Mouse (Mus musculus): ENCODE measurements around the gene Lrrc32.

Lrrc32 gene

GRCm38 (mm10) chr7:98489131-98489530 lies at the start of gene Lrrc32:
TSS of gene Lrrc32 (plus strand) at chr7:98489283.
- peak in 1 of 2 experiments; percentile 63 for DNase-seq (ENCODE audit: inconsistent age in 2 of 2, low spot score in 1 of 2)

DNA sequence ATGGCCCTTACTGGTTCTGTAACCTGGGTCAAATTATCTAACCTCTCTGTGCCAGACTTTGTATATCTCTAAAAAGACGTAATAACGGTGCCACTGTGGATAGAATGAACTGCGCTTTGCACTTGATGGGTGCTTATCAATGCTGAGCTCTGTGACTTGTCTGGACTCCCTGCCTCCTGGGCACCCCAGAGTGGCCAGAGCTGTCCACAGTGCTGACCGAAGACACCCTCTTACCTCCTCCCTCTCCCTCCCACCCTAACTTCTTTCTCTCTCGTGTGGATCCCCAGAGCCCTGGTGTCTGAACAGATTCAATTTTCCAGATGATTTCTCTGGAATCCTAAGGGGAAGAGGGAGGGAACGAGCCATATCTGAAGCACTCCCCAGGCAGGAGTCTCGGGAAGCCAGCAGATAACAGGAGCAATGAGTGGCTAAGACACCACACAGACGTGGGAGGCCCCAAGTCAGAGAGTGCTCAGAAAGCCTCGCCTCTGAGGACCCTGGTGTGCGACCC lies 49.1 kb upstream of the Lrrc32 start, which contains the start of gene Gucy2d:
Gene Gucy2d, plus strand, starts transcription at position 461 of the 511 bp plus-strand sequence.
- peak in 1 of 2 experiments; percentile 46 for DNase-seq (ENCODE audit: inconsistent age in 2 of 2, low spot score in 1 of 2)

DNA sequence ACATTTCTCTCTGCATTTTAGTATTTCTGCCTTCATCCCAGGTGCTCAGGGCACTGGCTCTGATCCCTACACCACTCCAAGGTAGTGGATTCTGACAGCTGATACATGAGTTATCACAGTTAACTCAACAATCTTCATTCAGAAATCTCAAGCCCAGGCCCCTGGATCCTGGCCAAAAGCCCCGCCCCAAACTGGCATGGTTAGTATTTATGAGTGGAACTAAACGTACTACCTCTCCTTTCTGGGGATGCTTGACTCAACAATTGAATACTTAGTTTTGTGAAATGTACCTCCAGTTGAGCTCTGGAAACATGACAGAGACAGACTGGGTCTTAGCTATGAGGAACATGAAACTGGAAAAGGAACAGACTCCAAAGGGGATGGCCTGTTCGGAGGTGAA lies 42.2 kb upstream of the Lrrc32 start:
- no peak for DNase-seq (ENCODE audit: inconsistent age in 2 of 2, low spot score in 1 of 2)

GRCm38 (mm10) chr7:98447585-98448308 lies 41.3 kb upstream of the Lrrc32 start:
- DNase-seq (ENCODE audit: inconsistent age in 2 of 2, low spot score in 1 of 2): peak in 1 of 2 experiments; percentile 71

GRCm38 (mm10) chr7:98448309-98448630 lies 40.8 kb upstream of the Lrrc32 start:
- no peak for DNase-seq (ENCODE audit: inconsistent age in 2 of 2, low spot score in 1 of 2)

DNA sequence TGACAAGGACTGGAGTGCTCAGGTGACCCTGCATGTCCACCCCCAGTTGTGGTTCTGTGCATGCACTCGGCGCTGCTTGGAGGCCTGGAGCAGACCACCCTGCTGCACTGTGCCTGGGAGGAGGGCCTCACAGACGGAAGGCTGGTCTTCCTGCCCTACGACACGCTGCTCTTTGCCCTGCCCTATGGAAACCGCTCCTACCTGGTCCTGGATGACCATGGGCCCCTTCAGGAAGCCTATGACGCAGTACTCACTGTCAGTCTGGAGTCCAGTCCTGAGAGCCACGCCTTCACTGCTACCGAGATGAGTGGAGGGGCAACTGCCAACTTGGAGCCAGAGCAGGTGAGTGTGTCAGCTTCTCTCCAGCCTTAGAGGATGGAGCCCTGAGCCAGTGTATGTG lies 39.4 kb upstream of the Lrrc32 start:
- DNase-seq (ENCODE audit: inconsistent age in 2 of 2, low spot score in 1 of 2): no peak

DNA sequence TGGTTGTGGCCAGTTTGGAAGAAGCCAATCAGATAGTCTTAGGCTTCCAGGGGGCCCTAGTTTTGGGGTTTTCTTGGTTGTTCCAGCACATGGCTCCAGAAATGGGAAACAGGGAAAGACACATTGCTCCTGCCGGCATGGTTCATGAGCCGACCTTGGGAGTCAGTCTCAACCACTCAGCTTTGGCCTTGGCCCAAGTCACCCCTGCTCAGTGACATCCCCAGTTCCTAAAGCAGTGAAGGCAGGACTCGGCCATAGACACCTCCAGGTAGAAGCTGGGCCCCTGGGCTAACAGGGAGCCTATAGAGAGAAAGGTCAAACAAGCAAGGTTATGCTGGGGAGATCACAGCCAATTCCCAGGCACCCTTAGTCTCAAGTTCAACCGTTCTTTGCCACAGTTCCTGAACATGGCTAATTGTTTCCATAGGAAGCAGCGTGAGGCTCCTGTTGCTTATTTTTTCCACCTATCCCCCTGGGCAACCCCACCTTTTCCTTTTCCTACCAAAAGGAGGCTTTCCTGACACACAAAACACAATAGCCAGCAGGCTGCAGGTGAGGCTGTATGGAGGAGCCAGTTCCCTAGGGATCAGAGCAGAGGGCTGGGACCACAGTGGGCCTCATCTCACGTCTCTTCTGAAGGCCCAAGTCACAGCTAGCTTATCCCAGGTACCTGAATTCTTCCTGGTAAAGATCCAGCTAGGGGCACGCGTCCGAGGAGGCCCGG lies 34.5 kb upstream of the Lrrc32 start:
- peak; percentile 50 to 57 for DNase-seq (ENCODE audit: inconsistent age in 2 of 2, low spot score in 1 of 2)

- DNase-seq (ENCODE audit: inconsistent age in 2 of 2, low spot score in 1 of 2): no peak
Measured at GRCm38 (mm10) chr7:98460319-98460718, 28.8 kb upstream of the Lrrc32 start.

- no peak for DNase-seq (ENCODE audit: inconsistent age in 2 of 2, low spot score in 1 of 2)
Measured at GRCm38 (mm10) chr7:98469089-98469488, 20.0 kb upstream of the Lrrc32 start.

DNA sequence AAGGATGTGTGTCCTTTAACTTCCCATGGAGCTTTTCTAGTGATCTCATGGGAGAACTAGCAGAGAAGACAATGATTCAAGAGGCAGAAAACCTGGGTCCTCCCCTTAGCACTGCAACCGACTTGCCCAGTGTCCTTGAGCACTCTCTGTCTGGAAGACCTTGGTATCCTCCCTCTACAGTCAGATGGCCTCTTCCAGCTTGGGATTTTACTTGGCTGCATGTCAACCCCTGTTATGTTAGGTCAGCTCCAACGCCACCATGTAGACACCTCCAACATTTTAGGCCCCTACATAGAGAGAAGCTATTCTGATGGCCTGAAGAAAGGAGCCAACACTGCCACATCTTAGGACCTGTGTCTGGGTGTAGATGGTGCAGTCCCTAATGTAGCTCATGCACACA lies 16.6 kb upstream of the Lrrc32 start:
- DNase-seq (ENCODE audit: inconsistent age in 2 of 2, low spot score in 1 of 2): peak in 1 of 2 experiments; percentile 55

GRCm38 (mm10) chr7:98474558-98474957 lies 14.5 kb upstream of the Lrrc32 start:
- DNase-seq (ENCODE audit: inconsistent age in 2 of 2, low spot score in 1 of 2): no peak

DNA sequence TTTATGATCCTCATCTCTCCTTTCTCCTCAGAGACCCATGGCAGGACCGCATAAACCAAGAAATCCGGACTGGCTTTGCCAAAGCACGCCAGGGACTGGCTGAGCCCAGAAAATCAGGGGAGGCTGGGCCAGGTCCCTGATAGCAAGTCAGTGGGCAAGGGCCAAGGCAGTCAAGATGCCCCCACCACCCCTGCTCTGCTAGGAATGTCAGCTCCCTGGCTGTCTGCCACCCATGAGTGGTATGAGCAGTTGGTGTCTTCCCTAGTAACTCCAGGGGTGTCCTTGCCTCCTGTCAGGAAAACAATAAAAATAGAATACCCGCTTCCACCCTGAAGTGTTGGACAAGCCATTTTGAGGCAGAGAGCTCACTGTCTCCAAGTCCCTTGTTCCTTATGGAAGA lies 11.9 kb upstream of the Lrrc32 start:
- DNase-seq (ENCODE audit: inconsistent age in 2 of 2, low spot score in 1 of 2): no peak

DNA sequence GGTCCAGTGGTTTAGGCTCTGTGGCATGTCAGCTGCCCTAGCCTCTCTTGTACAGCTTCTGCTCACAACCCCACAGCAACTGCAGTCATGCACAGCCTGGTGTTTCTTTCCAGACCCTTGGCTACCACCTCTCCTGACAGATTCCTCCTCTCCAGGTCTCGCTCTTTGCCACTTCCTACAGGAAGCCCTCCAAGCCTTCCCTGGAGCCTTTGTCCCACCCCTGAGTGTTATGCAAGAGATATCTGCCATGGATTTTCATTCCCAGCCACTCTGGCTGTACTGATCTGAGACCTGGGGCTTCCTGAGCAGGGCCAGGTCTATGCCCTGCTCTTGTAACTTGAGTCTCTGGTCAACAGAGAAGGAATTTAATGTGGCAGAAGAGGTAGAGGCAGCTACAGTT lies 8.6 kb upstream of the Lrrc32 start:
- DNase-seq (ENCODE audit: inconsistent age in 2 of 2, low spot score in 1 of 2): no peak

DNA sequence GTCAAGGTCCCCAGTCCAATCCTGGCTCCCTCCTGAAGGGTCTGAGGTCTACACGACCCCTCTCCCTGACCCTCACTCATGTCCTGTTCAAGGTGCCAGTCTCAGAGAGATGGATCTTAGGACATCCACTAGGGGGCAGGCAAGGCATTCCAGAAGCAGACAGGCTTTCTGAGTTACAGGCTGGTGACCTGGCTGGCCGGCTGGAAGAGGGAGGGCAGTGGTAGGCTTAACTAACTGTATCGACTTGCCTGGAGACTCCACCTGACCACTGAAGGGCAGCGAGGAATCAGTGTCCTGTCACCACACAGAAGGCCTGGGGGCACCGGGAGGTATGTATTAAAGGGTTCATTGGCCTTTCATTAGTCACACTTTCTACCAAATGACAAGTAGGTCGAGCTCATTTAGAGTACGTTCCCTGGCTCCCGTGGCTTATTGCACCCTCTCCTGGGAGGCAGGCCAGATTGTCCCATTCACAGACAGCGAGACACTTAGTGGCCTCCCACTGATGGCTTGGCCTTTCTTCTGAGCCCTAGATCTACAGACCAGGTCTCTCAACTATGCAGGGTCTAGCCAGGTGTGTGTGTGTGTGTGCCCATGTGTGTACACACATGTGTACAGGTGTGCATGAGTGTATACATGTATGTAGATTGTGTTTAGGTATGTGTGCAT lies 7.9 kb upstream of the Lrrc32 start:
- DNase-seq (ENCODE audit: inconsistent age in 2 of 2, low spot score in 1 of 2): peak; percentile 85 to 95

GRCm38 (mm10) chr7:98481861-98482260 lies 7.2 kb upstream of the Lrrc32 start:
- no peak for DNase-seq (ENCODE audit: inconsistent age in 2 of 2, low spot score in 1 of 2)

GRCm38 (mm10) chr7:98482551-98483267 lies 6.4 kb upstream of the Lrrc32 start:
- peak in 1 of 2 experiments; percentile 66 for DNase-seq (ENCODE audit: inconsistent age in 2 of 2, low spot score in 1 of 2)

- DNase-seq (ENCODE audit: inconsistent age in 2 of 2, low spot score in 1 of 2): no peak
Measured at GRCm38 (mm10) chr7:98483268-98483607, 5.8 kb upstream of the Lrrc32 start.

GRCm38 (mm10) chr7:98484878-98485277 lies 4.2 kb upstream of the Lrrc32 start:
- DNase-seq (ENCODE audit: inconsistent age in 2 of 2, low spot score in 1 of 2): no peak

GRCm38 (mm10) chr7:98485508-98485907 lies 3.6 kb upstream of the Lrrc32 start:
- DNase-seq (ENCODE audit: inconsistent age in 2 of 2, low spot score in 1 of 2): no peak

- DNase-seq (ENCODE audit: inconsistent age in 2 of 2, low spot score in 1 of 2): no peak
Measured at GRCm38 (mm10) chr7:98486471-98486917, 2.6 kb upstream of the Lrrc32 start.
